Mouse (Mus musculus) forebrain, embryonic 16.5 days (tissue): ENCODE results near the gene Tm9sf2. TPM values are rescaled to one million over a fixed set of nuclear protein-coding genes. Genes with fewer than 3 reads are reported as not detected.

Experiments used
- ATAC-seq: fragments of 200-750 bp; cut with Nextera tagmentation; 2 replicates; pipeline ENCODE4 v1.8.0; 2017; ENCODE audit warnings: mild to moderate bottlenecking, moderate library complexity
- H3K27ac ChIP-seq: fragments of 300-500 bp; sonication (generic); 2 replicates; pipeline ENCODE4 v1.5.1; 2014; ENCODE audit warnings: low read length, control low read depth
- H3K27me3 ChIP-seq: fragments of 300-500 bp; sonication (generic); replicated peaks from 2 replicates; pipeline ENCODE4 v1.6.1; 2014; ENCODE audit warnings: low read length; ENCODE audit not compliant: control insufficient read depth, insufficient read depth
- H3K36me3 ChIP-seq: fragments of 300-500 bp; sonication (generic); 2 replicates; pipeline ENCODE4 v1.6.1; 2014; ENCODE audit not compliant: control insufficient read depth, insufficient read depth
- H3K4me1 ChIP-seq: fragments of 300-500 bp; sonication (generic); replicated peaks from 2 replicates; pipeline ENCODE4 v1.6.1; 2014; ENCODE audit warnings: low read length; ENCODE audit not compliant: control insufficient read depth, insufficient read depth
- H3K4me2 ChIP-seq: fragments of 300-500 bp; sonication (generic); 2 replicates; pipeline ENCODE4 v1.6.1; 2014; ENCODE audit warnings: mild to moderate bottlenecking, low read length, control low read depth
- H3K4me3 ChIP-seq: fragments of 300-500 bp; sonication (generic); replicated peaks from 2 replicates; pipeline ENCODE4 v1.5.1; 2014; ENCODE audit warnings: mild to moderate bottlenecking, low read length, control low read depth
- H3K9ac ChIP-seq: fragments of 300-500 bp; sonication (generic); replicated peaks from 2 replicates; pipeline ENCODE4 v1.6.1; 2014; ENCODE audit warnings: low read depth, low read length, control low read depth
- H3K9me3 ChIP-seq: fragments of 300-500 bp; sonication (generic); 2 replicates; pipeline ENCODE4 v1.6.1; 2016; ENCODE audit warnings: low read length; ENCODE audit not compliant: control insufficient read depth
- WGBS: fragments of 180-500 bp; shearing (Covaris S2); extraction: QIAGEN DNeasy Blood & Tissue Kit; methylation state at CpG from one replicate; pipeline ENCODE4 v1.1.7; 2014; 5-methylcytosine and 5-hydroxymethylcytosine counted together
- polyA plus RNA-seq: library from polyadenylated mRNA; unstranded; fragments of >200 nt; fragmentation: Nextera tagmentation; extraction: Ambion mirVana; gene quantifications from 2 replicates; pipeline ENCODE4 v1.2.1, GENCODE M21; 2015

Tm9sf2 gene
- polyA plus RNA-seq, 1 experiment from 2014 or later: 114 TPM

DNA sequence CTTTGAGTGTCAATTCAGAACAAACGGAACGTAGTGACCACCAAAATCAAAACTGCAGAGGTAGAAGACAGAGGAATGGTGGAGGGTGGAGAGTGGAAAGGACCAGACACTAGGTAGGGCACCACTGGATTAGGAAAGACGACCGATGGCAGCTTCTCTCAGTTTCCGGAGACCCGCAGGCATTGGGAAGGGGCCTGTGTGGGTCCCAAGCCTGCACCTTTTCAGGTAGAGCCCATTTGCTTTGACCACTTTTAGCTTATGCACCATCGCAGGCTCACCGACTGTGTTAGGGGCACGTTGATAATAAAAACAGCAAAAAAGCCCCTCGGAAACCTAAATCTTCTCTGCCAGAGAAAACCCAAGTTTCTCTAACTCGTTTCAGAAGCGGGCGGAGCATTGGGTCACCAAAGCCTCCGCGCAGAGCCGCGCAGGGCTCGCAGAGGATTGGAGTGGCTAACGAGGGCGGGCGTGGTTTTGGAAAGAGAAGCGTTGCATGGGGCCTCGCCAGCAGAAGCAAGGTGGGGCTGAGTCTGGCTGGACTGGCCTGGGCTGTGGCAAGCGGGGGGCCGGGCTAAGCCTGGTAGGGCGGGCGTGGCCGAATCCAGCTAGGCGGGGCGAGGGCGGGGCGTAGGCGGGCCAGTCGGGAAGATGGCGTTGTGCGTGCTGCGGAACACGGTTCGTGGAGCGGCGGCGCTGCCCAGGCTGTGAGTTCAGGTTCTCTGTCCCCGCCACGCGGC lies 74.4 kb downstream of the Tm9sf2 start, which contains the start of gene Clybl:
Clybl (plus strand) TSS at position 627 of the 737 bp plus-strand sequence.
- Histone ChIP-seq H3K27me3 (no peaks in the 10 kb centered on the region), H3K4me3 (peak within 1 kb of the TSS; percentile 77), H3K4me2 (peak within 1 kb of the TSS; percentile 80), H3K9ac (peak within 1 kb of the TSS; percentile 70), H3K9me3 (no peaks in the 10 kb centered on the region), H3K27ac (no peak within 1 kb of the TSS; the same call in 1 of the 2 replicates), H3K4me1 (peaks cover 3% of the 10 kb centered on the region; the same call in 1 of the 2 replicates), H3K36me3 (no peaks in the 10 kb centered on the region)
- 3% methylated on average over 45 of the region's 45 CpGs for whole genome bisulfite sequencing
- ATAC-seq: peak; percentile 98

DNA sequence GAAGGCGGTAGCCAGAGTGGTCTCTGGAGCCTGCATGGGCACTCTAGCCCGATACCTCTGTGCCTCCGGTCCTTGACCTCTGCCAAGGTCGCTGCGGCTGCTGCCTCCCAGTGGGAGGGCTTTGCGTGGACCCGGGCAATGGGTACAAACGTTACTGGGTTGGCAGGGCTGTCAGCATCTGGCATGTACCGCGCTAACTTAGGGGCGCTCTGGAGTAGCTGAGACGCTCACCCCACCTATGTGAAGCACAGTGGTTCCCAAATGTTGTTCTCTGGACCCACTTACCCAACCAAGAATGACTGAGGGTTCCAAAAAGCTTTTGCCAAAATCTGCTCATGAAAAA lies 74.9 kb downstream of the Tm9sf2 start:
- Histone ChIP-seq H3K27ac (no peak overlapping the region; the same call in 1 of the 2 replicates), H3K36me3 (no peaks in the 10 kb centered on the region), H3K9ac (peak overlapping the region; percentile 70), H3K4me1 (peaks cover 3% of the 10 kb centered on the region; the same call in 1 of the 2 replicates), H3K27me3 (no peaks in the 10 kb centered on the region), H3K4me2 (peak overlapping the region; percentile 80), H3K4me3 (peak overlapping the region; percentile 77), H3K9me3 (no peaks in the 10 kb centered on the region)
- ATAC-seq: no peak; the same call in none of the 2 replicates
- 2% methylated on average over 12 of the region's 12 CpGs for WGBS

DNA sequence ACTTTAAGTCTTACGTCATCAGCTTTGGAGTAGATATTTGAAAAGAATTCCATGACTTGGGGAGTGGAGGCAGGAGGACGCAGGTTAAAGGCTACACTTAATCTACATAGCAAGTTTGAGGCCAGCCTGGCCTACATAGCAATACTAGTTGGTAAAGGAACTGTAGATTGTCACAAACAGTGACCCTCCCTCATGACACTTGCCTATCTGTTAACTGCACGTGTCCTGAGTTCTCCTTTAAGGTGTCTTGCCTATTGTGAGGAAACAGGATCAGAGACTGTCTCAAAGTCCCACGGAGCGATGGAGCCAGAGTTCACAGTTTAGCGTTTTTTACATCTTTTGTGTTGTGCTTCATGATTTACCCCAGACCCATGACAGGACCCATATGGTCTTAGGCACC lies 75.4 kb downstream of the Tm9sf2 start:
- WGBS: 77% methylated on average over 6 of the region's 6 CpGs
- H3K4me2 ChIP-seq: peak overlapping the region; percentile 80

DNA sequence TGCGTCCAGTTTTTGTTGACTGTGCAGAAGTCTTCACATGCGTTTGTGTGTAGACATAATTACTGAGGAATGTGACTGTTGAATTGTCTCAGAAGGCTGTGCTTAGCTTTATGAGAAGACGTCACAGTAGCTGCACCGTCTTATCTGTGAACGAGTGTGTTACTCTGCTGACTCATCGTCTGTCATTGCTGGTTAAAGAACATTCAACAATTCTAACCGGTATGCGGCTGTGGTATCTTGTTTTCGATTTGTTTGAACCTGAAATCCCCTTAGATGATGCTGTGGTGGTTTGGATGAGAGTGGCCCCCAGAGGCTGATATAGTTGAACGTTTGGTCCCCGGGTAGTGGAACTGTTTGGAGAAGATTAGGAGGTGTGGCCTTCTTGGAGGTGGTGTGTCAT lies 77.1 kb downstream of the Tm9sf2 start:
- no peak for ATAC-seq
- Histone ChIP-seq H3K4me2 (no peak overlapping the region), H3K9me3 (no peaks in the 10 kb centered on the region), H3K9ac (no peak overlapping the region), H3K36me3 (no peaks in the 10 kb centered on the region), H3K4me3 (no peak overlapping the region), H3K4me1 (peaks cover 3% of the 10 kb centered on the region; the same call in 1 of the 2 replicates), H3K27me3 (no peaks in the 10 kb centered on the region), H3K27ac (no peak overlapping the region)
- 86% methylated on average over 11 of the region's 11 CpGs for WGBS

More for the DNA sequence above, 75.4 kb downstream of the Tm9sf2 start:
- Histone ChIP-seq H3K27me3 (no peaks in the 10 kb centered on the region), H3K4me3 (no peak overlapping the region; the same call in 1 of the 2 replicates), H3K36me3 (no peaks in the 10 kb centered on the region), H3K9ac (no peak overlapping the region), H3K27ac (no peak overlapping the region), H3K9me3 (no peaks in the 10 kb centered on the region), H3K4me1 (peaks cover 3% of the 10 kb centered on the region; the same call in 1 of the 2 replicates)
- ATAC-seq: no peak

DNA sequence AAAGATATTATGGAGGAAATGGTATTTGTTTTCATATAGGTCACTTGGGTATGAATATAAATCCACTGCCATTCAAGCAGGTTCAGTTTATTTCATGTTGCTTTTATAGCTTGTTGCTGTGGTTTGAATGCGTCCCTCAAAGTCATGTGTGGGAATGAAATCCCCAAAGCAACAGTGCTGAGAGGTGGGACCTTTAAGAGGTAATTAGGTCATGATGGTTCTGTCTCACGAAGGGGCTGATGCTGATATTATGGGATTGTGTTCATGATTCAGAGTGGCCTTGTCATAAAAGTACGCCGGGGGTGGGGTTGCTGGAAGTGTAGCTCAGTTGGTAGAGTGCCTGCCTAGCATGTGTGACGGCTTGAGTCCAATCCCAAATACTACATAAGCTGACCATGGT lies 81.4 kb downstream of the Tm9sf2 start:
- Histone ChIP-seq H3K4me2 (no peak overlapping the region), H3K36me3 (no peaks in the 10 kb centered on the region), H3K27ac (no peak overlapping the region), H3K27me3 (no peaks in the 10 kb centered on the region), H3K9ac (no peak overlapping the region), H3K4me3 (no peak overlapping the region), H3K4me1 (no peaks in the 10 kb centered on the region), H3K9me3 (no peaks in the 10 kb centered on the region)
- no peak for ATAC-seq
- 87% methylated on average over 5 of the region's 5 CpGs for WGBS

DNA sequence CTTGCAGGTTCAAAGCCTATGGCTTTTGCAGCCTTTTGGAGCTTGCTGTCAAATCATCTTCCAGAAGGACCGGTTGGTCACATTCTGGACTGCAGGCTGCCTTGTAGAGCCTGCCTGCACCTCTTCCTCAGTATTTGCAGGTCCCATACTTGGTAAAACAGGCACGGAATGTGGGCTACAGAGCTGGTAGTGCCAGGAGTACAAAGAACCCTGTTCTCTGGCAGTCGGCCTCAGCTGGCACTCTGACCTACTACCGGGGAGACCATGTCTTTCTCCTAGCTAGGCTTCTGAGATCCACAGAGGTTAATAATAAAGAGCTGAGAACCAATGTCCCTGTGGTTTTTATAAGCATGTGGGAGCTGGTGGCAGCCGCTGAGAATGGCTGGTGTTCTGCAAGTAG lies 83.1 kb downstream of the Tm9sf2 start:
- WGBS: 84% methylated on average over 5 of the region's 5 CpGs
- no peak overlapping the region for H3K9ac ChIP-seq
- ATAC-seq: peak; percentile 39; the same call in 1 of the 2 replicates

DNA sequence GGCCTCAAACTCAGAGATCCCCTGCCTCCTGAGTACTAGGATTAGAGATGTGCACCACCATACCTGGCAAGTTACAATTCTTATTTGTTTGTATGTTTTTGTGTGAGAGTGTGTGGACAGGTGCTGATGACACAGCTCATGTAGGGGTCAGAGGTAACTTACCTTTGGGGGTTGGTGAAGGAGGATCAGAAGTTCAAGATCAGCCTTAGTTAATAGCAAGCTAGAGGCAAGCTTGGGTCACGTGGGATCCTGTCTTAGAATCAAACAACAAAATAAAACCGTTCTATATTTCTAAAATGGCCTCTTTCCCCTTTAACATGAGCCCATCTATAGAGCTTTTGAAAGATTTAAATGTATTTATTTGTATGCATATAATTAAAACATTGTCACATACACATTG lies 83.7 kb downstream of the Tm9sf2 start:
- Histone ChIP-seq H3K36me3 (no peaks in the 10 kb centered on the region), H3K4me1 (no peaks in the 10 kb centered on the region), H3K27me3 (no peaks in the 10 kb centered on the region), H3K9ac (no peak overlapping the region), H3K4me2 (no peak overlapping the region), H3K9me3 (no peaks in the 10 kb centered on the region), H3K4me3 (no peak overlapping the region), H3K27ac (no peak overlapping the region)
- 0 out of 2 replicates have a peak, but pooled peaks have one; percentile 9 for ATAC-seq
- 28% methylated on average over 2 of the region's 2 CpGs for WGBS

More for the DNA sequence above, 83.1 kb downstream of the Tm9sf2 start:
- Histone ChIP-seq H3K36me3 (no peaks in the 10 kb centered on the region), H3K27me3 (no peaks in the 10 kb centered on the region), H3K27ac (no peak overlapping the region), H3K4me3 (no peak overlapping the region), H3K4me1 (no peaks in the 10 kb centered on the region), H3K9me3 (no peaks in the 10 kb centered on the region), H3K4me2 (no peak overlapping the region)

DNA sequence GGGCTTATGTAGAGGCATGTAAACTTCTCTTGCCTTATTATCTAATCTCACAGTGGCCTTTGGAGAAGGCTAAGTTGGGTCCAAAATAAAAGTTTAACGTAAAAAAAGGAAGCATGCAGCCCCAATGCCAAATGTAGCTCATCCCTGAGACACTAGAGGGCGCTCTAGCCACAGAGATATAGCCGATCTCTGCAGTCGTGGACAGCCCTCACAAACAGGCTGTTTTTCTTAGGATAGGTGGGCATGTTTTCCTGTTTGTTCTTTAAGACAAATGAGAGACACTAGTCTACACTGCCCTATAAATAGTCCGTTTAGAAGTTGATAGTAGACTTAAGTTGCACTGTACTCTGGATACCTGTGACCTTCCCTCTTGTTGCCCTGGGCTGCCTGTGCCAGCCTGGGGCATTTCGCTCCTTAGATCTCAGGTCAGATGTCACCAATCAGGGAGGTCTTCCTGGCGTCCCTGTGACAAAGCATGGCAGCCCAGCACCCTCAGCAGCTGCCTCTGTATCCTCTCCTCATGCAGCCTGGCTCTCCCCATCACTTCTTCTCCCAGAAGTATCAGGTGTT lies 84.2 kb downstream of the Tm9sf2 start:
- 18% methylated on average over 7 of the region's 7 CpGs for WGBS
- Histone ChIP-seq H3K36me3 (no peaks in the 10 kb centered on the region), H3K4me1 (no peaks in the 10 kb centered on the region), H3K27ac (no peak overlapping the region), H3K4me2 (no peak overlapping the region), H3K27me3 (no peaks in the 10 kb centered on the region), H3K4me3 (no peak overlapping the region), H3K9me3 (no peaks in the 10 kb centered on the region), H3K9ac (no peak overlapping the region)
- ATAC-seq: peak; percentile 73

DNA sequence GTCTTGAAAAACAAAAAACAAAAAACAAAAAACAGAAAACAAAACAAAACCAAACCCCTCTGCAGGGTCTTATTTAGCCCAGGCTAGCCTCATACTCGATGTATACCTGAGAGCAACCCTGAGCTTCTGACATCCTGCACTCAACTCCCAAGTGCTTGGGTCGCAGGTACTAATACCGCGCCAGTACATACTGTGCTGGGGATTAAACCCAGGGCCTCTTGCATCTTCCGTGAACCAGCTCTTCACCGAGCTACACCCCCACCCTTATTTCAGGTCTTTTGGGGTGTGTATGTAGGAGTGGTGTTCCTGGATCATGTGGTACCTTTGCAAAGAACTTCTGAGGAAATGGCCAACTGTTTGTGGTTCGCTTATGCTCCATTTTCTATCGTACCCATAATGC lies 87.8 kb downstream of the Tm9sf2 start:
- Histone ChIP-seq H3K4me2 (no peak overlapping the region), H3K27ac (no peak overlapping the region), H3K27me3 (no peaks in the 10 kb centered on the region), H3K9me3 (peaks cover 6% of the 10 kb centered on the region; the same call in 1 of the 2 replicates), H3K9ac (no peak overlapping the region), H3K36me3 (no peaks in the 10 kb centered on the region), H3K4me3 (no peak overlapping the region), H3K4me1 (no peaks in the 10 kb centered on the region)
- ATAC-seq: no peak
- 98% methylated on average over 8 of the region's 8 CpGs for WGBS
